Mouse (Mus musculus): ENCODE measurements at regions not wholly inside any gene's neighbourhood (a gene's known extent, or its start where the extent isn't known, plus 50 kb on each side); places are given as distances from the start of the nearest gene placed in this dataset.

DNA sequence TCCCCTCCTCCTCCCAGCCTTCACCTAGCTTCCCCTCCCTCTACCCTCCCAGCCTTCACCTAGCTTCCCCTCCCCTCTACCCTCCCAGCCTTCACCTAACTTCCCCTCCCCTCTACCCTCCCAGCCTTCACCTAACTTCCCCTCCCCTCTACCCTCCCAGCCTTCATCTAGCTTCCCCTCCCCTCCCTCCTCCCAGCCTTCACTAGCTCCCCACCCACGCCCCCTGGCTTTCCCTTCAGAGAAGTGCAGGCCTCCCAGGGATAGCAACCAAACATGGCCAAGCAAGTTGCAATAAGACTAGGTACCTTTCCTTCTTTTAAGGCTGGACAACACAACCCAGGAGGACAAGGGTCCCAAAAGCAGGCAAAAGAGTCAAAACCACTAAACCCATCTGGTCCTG, 248.5 kb downstream of the Ankrd16 start:
- no peak overlapping the region for H3K4me3 ChIP-seq (replicated peaks; ENCODE audit: low read length)
- H3K4me1 ChIP-seq (replicated peaks; ENCODE audit: control insufficient read depth, insufficient read depth, low read length), result no peaks in the 10 kb centered on the region
- no peak overlapping the region for H3K9ac ChIP-seq (replicated peaks; ENCODE audit: low read depth, low read length)
- no peak overlapping the region for H3K4me2 ChIP-seq (ENCODE audit: low read length)
- H3K27me3 ChIP-seq (replicated peaks; ENCODE audit: control insufficient read depth, insufficient read depth, low read length), result no peaks in the 10 kb centered on the region
- no peak for ATAC-seq
- WGBS, result 41% methylated on average over 1 of the region's 1 CpGs
- no peaks in the 10 kb centered on the region for H3K36me3 ChIP-seq (ENCODE audit: control insufficient read depth, insufficient read depth)
- H3K9me3 ChIP-seq (ENCODE audit: control insufficient read depth, low read length), result no peaks in the 10 kb centered on the region
- H3K27ac ChIP-seq (ENCODE audit: low read length), result no peak overlapping the region

DNA sequence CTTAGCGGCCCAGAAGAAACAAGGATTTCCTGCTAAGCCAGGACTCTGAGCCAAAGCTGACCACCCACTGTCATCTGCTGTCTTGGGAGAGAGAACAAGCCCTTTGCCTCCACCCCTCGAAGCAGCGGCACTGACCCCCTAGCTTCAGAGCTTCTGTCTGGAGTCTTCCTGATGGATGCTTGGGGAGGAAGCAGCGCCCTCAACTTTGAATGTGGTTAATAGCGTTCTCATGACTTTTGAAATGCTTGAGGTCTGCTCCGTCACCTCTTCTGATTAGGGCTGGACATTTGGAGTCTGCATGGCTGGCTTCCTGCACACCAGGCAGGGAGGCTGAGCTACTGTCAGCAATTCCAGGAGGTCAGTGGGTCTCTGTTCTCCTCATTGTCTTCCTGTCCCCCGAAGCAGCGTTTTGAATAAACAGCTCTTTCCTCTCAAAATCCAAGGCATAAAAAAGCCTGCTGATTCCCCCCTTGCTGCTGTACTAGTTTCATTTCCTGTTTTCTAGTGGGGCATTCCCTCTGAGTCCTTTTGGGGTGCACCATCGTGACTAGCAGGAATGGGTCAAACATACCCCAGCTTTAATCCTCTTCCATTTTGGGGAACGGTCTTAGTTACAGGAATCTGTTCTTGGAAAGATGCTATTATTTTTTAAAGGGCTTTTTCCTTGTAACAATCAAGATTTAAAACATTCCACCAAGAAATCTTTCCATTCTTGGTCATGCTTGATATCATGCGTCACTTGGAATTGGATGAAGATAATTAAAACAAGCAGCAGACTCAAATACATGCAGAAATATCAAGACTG, 256.0 kb downstream of the Ankrd16 start:
- no peaks in the 10 kb centered on the region for H3K27me3 ChIP-seq (replicated peaks; ENCODE audit: control insufficient read depth, insufficient read depth, low read length)
- no peak overlapping the region for H3K4me2 ChIP-seq (ENCODE audit: low read length)
- H3K9me3 ChIP-seq (ENCODE audit: control insufficient read depth, low read length), result no peaks in the 10 kb centered on the region

DNA sequence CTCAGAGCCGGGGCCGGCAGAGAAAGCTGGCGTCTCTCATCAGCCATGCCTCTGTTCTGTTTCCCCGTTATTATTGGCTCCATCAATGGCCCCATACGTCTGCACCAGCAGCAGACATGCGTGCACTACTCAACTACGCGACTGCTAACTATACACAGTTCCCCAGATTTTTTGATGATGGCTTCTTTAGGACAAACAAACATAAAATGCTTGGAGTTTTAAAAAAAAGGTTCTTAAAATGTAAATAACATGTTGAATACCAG, 256.6 kb downstream of the Ankrd16 start:
- Histone ChIP-seq H3K9ac (replicated peaks; ENCODE audit: low read depth, low read length) (no peak overlapping the region), H3K36me3 (ENCODE audit: control insufficient read depth, insufficient read depth) (no peaks in the 10 kb centered on the region), H3K4me1 (replicated peaks; ENCODE audit: control insufficient read depth, insufficient read depth, low read length) (no peaks in the 10 kb centered on the region), H3K27me3 (replicated peaks; ENCODE audit: control insufficient read depth, insufficient read depth, low read length) (no peaks in the 10 kb centered on the region), H3K27ac (ENCODE audit: low read length) (no peak overlapping the region), H3K4me3 (replicated peaks; ENCODE audit: low read length) (no peak overlapping the region), H3K9me3 (ENCODE audit: control insufficient read depth, low read length) (no peaks in the 10 kb centered on the region), H3K4me2 (ENCODE audit: low read length) (no peak overlapping the region)
- 83% methylated on average over 8 of the region's 8 CpGs for WGBS
- no peak for ATAC-seq

More for the DNA sequence above, 256.0 kb downstream of the Ankrd16 start:
- no peak for ATAC-seq
- Histone ChIP-seq H3K4me3 (replicated peaks; ENCODE audit: low read length) (no peak overlapping the region), H3K27ac (ENCODE audit: low read length) (no peak overlapping the region), H3K9ac (replicated peaks; ENCODE audit: low read depth, low read length) (no peak overlapping the region), H3K4me1 (replicated peaks; ENCODE audit: control insufficient read depth, insufficient read depth, low read length) (no peaks in the 10 kb centered on the region), H3K36me3 (ENCODE audit: control insufficient read depth, insufficient read depth) (no peaks in the 10 kb centered on the region)
- WGBS, result 86% methylated on average over 11 of the region's 11 CpGs

DNA sequence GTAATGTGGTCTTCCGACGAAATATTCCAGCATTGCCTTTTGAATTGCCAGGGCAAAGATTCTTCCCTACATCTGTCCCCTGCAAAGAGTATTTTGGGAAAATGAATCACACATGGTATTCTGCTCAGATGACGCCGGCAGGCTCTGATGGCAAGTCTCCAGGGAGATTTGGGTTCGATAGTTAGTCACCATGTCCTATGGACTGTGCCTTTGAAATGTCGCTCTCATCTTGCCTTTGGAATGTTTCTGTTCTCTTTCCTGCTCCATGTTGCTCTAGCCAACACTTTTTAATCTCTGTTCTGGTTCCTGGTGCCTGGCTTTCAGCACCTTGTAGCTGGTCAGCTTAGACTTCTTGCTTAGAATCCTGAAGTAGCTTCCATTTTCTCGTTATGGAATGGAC, 252.3 kb downstream of the Itga8 start:
- H3K27ac ChIP-seq (ENCODE audit: low read length), result no peak overlapping the region
- ATAC-seq, result no peak
- no peaks in the 10 kb centered on the region for H3K27me3 ChIP-seq (replicated peaks; ENCODE audit: control insufficient read depth, insufficient read depth, low read length)
- H3K9me3 ChIP-seq (ENCODE audit: control insufficient read depth, low read length), result no peaks in the 10 kb centered on the region
- H3K4me3 ChIP-seq (replicated peaks; ENCODE audit: low read length), result no peak overlapping the region
- no peak overlapping the region for H3K9ac ChIP-seq (replicated peaks; ENCODE audit: low read depth, low read length)
- H3K4me1 ChIP-seq (replicated peaks; ENCODE audit: control insufficient read depth, insufficient read depth, low read length), result no peaks in the 10 kb centered on the region
- WGBS, result 83% methylated on average over 7 of the region's 7 CpGs
- H3K36me3 ChIP-seq (ENCODE audit: control insufficient read depth, insufficient read depth), result no peaks in the 10 kb centered on the region
- H3K4me2 ChIP-seq (ENCODE audit: low read length), result no peak overlapping the region

DNA sequence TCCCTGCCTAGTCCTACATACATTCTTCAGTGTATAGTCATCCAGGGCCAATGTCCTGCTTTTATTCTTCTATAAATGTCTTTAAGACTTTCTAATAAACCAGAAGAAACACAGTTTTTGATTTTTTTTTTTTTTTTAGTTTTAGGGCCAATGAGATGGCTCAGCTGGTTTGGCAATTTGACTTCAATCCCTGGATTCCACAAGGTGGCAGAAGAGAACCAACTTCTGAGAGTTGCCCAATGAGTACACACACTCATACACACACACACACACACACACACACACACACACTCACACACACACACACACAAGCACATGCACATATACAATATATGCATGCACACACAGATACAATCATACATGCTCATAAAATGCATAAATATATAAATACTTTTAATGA, 251.8 kb downstream of the Itga8 start:
- Histone ChIP-seq H3K4me1 (replicated peaks; ENCODE audit: control insufficient read depth, insufficient read depth, low read length) (no peaks in the 10 kb centered on the region), H3K4me2 (ENCODE audit: low read length) (no peak overlapping the region), H3K4me3 (replicated peaks; ENCODE audit: low read length) (no peak overlapping the region), H3K9ac (replicated peaks; ENCODE audit: low read depth, low read length) (no peak overlapping the region), H3K36me3 (ENCODE audit: control insufficient read depth, insufficient read depth) (no peaks in the 10 kb centered on the region), H3K27ac (ENCODE audit: low read length) (no peak overlapping the region), H3K9me3 (ENCODE audit: control insufficient read depth, low read length) (no peaks in the 10 kb centered on the region), H3K27me3 (replicated peaks; ENCODE audit: control insufficient read depth, insufficient read depth, low read length) (no peaks in the 10 kb centered on the region)
- no peak for ATAC-seq

DNA sequence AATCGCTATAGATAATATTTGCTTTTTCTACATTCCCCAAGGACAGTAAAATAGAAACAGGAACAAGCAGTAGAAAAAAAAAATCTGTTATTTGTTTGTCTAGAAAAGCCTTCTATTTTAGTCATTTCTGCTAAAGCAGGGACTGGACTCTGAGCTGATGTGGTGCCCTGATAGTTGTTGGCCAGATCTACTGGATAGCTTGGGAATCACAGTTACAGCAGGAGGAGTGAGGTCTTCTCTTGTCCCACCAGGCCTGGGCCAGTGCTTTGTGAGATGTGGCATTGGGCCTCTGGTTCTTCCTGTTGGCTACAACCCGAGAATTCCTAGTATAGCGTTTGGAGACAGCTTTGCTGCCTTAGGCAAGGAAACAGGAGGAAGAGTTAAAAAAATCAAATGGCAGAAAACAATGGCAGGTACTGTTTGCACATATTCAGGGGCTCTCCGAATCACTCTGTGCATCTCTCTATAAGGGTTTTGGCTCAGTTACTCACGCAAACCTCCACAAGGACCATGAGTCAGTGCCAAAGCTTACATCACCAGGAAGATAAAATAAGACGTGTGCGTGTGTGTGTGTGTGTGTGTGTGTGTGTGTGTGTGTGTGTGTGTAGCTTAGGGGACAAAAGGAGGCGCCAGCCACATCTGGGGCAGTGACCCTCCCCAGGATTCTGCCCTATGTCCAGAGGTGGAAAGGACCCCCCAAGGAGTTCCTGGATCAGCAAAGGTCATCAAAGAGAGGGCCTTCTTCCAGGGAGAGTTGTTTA, 248.1 kb downstream of the Itga8 start:
- no peaks in the 10 kb centered on the region for H3K4me1 ChIP-seq (replicated peaks; ENCODE audit: control insufficient read depth, insufficient read depth, low read length)
- H3K4me3 ChIP-seq (replicated peaks; ENCODE audit: low read length), result no peak overlapping the region
- H3K27ac ChIP-seq (ENCODE audit: low read length), result no peak overlapping the region
- no peaks in the 10 kb centered on the region for H3K9me3 ChIP-seq (ENCODE audit: control insufficient read depth, low read length)
- 58% methylated on average over 8 of the region's 8 CpGs for WGBS
- H3K9ac ChIP-seq (replicated peaks; ENCODE audit: low read depth, low read length), result no peak overlapping the region
- H3K36me3 ChIP-seq (ENCODE audit: control insufficient read depth, insufficient read depth), result no peaks in the 10 kb centered on the region
- no peak overlapping the region for H3K4me2 ChIP-seq (ENCODE audit: low read length)
- no peaks in the 10 kb centered on the region for H3K27me3 ChIP-seq (replicated peaks; ENCODE audit: control insufficient read depth, insufficient read depth, low read length)
- ATAC-seq, result no peak

DNA sequence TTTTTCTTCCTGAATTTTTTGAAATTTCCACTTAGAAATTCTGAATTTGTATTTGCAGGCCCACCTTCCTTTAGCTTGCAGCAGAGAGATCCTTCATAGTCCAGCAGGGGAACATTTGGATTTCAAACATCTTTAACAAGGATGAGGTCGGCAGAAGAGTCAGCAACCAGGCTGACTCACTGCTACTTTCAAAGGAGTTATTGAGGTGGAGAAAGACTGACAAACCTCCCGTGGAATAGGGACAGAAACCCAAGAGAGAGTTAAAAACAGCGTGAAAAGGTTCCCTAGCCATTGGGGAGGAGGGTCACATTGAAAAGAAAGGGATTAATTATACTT, 247.6 kb downstream of the Itga8 start:
- H3K4me2 ChIP-seq (ENCODE audit: low read length), result no peak overlapping the region
- H3K4me3 ChIP-seq (replicated peaks; ENCODE audit: low read length), result no peak overlapping the region
- no peak for ATAC-seq
- H3K4me1 ChIP-seq (replicated peaks; ENCODE audit: control insufficient read depth, insufficient read depth, low read length), result no peaks in the 10 kb centered on the region
- no peaks in the 10 kb centered on the region for H3K27me3 ChIP-seq (replicated peaks; ENCODE audit: control insufficient read depth, insufficient read depth, low read length)
- H3K9ac ChIP-seq (replicated peaks; ENCODE audit: low read depth, low read length), result no peak overlapping the region
- H3K36me3 ChIP-seq (ENCODE audit: control insufficient read depth, insufficient read depth), result no peaks in the 10 kb centered on the region
- 12% methylated on average over 3 of the region's 3 CpGs for WGBS
- H3K9me3 ChIP-seq (ENCODE audit: control insufficient read depth, low read length), result no peaks in the 10 kb centered on the region
- H3K27ac ChIP-seq (ENCODE audit: low read length), result no peak overlapping the region

Measured in forebrain, embryonic 16.5 days (tissue).